In the genomic region with DNA sequence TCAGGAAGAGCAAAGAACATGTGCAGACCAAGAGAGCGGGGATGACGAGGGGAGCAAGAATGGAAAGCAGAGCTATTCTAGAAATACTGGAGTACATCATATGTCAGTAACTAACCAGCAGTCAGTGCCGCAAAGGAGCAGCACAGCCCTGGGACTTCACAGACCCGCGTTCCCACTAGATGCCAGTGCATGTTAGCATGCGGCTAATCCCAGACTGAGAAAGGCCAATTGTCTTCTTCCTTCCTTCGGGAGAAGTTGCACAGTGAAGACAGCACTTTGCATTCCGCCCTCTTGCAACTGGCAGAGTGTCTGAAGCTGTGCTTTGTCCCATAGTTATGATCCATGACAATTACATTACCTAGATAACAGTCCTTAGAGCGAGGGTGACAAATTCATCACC, we compare ENCODE assay signal across 18 mouse cellular contexts.
"Had no signal": no experiment of that assay in that cellular context is flagged by ENCODE, and none has a peak within 500 bp of the region (broad histone marks: within the 10 kb centered on the region; RNA-seq: fewer than 3 reads in every experiment).

No protein-coding gene starts in this region.

- H3K4me2 ChIP-seq: limb, embryonic 12.5 days; liver, embryonic 13.5 days; lung, embryonic 15.5 days; neural tube, embryonic 13.5 days; stomach, embryonic 15.5 days had no signal

- H3K9me3 ChIP-seq: limb, embryonic 12.5 days; liver, embryonic 13.5 days; lung, embryonic 15.5 days; megakaryocyte, embryonic 14.5 days; neural tube, embryonic 13.5 days; stomach, embryonic 15.5 days had no signal

- DNase-seq: kidney, adult 11 months; kidney, adult 9 months; kidney, postnatal 36 days; layer of hippocampus, adult 9-11 months; liver; liver, embryonic 13.5 days; liver, postnatal 0 days; lung, postnatal 14 days; right cerebral cortex, postnatal 4 days; thymus, adult 2 months; thymus, postnatal 25 days had no signal

- H3K36me3 ChIP-seq: limb, embryonic 12.5 days; liver, embryonic 13.5 days; lung, embryonic 15.5 days; neural tube, embryonic 13.5 days; stomach, embryonic 15.5 days had no signal

- H3K27me3 ChIP-seq: limb, embryonic 12.5 days; liver, embryonic 13.5 days; lung, embryonic 15.5 days; neural tube, embryonic 13.5 days; stomach, embryonic 15.5 days had no signal

- H3K4me3 ChIP-seq: limb, embryonic 12.5 days; liver, embryonic 13.5 days; lung, embryonic 15.5 days; megakaryocyte, embryonic 14.5 days; neural tube, embryonic 13.5 days; stomach, embryonic 15.5 days had no signal

- H3K4me1 ChIP-seq: liver, embryonic 13.5 days; lung, embryonic 15.5 days; megakaryocyte, embryonic 14.5 days; stomach, embryonic 15.5 days had no signal

- H3K27ac ChIP-seq: kidney, postnatal 0 days; limb, embryonic 12.5 days; liver, embryonic 13.5 days; lung, embryonic 15.5 days; macrophage; neural tube, embryonic 13.5 days; stomach, embryonic 15.5 days had no signal

- H3K9ac ChIP-seq: limb, embryonic 12.5 days; liver, embryonic 13.5 days; liver, postnatal 0 days; lung, embryonic 15.5 days; neural tube, embryonic 13.5 days; stomach, embryonic 15.5 days had no signal

- ATAC-seq: liver, postnatal 0 days had no signal
